Mouse (Mus musculus): ENCODE data around the gene Arhgef10l.

Arhgef10l gene

DNA sequence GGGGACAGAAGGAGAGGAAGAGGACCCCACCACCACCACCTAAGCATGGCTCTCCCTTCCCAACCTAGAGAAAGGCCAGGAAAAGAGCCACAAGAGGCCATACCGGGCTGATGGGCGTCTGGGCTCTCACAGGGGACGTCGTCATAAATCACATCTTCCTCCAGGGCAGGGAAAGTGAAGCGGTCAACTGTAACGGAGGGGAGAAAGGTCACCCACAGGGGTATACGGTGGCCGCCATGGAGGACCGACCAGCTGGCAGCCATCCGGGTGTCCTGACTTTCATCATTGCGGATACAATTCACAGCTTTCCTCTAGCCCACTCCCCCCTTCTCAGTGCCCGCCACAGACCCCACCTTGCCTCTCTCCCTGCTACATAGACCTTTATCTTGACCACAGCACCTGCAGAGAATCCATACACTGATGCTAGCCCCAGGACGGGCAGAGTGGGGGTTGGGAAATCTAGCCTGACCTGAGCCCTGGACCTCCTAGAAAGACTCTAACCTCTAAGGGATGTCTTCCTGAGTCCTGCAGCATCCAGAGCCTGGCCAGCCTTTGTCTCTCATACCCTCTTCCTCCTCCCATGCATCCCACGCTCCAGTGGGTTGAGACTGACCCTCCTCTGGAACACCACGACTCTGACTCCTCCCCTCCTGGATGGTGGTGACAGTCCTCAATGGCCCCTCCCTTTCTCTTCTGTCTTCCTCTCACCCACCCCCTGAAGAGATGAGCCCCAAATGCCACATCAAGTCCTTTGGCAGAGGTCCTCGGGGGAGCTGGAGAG is 72.6 kb downstream of the Arhgef10l start:
- ChIA-PET POLR2A (interaction anchor here in 2 of 4 experiments (0.6 to 1.4 kb wide), 3 partner anchors 47 to 241 kb away, joined by 3 to 4 read pairs (median 3); no protein-coding TSS in a partner anchor), CTCF (interaction anchor here in 3 of 4 experiments (1.0 to 2.3 kb wide), 6 partner anchors 14 to 131 kb away, joined by 3 to 17 read pairs (median 7); no protein-coding TSS in a partner anchor)

DNA sequence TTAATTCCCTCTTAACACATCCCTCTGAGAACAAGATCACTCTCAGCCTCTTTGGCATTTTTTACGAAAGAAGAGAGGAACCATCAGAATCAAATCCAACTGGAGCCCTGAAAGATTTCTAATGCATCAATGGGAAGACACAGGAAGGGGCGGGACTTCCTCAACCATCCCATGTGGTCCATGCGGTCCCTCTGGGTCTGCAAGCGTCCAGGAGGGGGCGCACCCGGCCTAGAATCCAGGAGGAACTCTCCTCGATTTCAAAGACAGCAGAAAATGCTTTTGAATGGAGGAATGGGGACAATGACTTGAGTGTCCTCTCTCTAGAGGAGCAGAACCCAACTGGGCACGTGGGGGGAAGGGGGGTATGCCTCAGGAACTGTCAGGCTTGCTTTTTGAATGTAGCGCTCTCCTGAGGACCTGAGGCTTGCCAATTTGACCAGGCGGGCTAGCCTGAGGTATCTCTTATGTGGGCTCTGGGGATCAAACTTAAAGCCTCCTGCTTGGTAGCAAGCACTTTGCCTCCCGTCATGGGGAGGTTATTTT is 73.5 kb downstream of the Arhgef10l start:
- ChIA-PET CTCF (interaction anchor here (1.3 to 2.3 kb wide), 5 partner anchors 19 to 82 kb away, joined by 4 to 21 read pairs (median 14); no protein-coding TSS in a partner anchor), POLR2A (interaction anchor here in 3 of 4 experiments (1.1 to 1.4 kb wide), 3 partner anchors 48 to 82 kb away, joined by 3 to 5 read pairs (median 3); partner anchors contain the start of gene Arhgef10l (in 1 of the 3))

- CTCF ChIA-PET: interaction anchor here in 3 of 4 experiments (0.6 to 0.9 kb wide), 4 partner anchors 12 to 557 kb away, joined by 3 to 5 read pairs (median 4); no protein-coding TSS in a partner anchor
- POLR2A ChIA-PET: interaction anchor here in 2 of 4 experiments (1.0 to 1.5 kb wide), 3 partner anchors 13 to 31 kb away, joined by 3 to 6 read pairs (median 3); no protein-coding TSS in a partner anchor
These were observed 79.3 kb downstream of the Arhgef10l start for GRCm38 (mm10) chr4:140586478-140586877.

DNA sequence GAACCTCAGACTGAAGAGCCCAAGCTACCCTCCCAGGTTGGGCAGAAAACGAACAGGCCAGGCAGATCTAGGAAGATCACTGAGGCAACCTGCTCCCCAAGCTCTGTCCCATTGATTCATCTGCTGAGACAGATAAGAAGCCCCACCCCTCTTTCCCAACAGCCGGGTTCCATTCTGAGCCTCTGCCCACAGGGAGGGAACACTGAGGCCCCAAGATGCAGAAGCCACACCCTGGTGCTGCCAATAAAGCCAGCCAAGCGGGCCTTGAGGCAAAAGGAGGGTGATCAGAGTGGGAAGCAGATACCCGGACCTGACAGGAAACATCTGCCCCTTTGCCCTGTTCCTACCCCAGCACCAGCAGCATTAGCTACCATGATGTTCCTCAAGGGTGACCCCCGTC is 81.6 kb downstream of the Arhgef10l start:
- ChIA-PET CTCF (interaction anchor here in 2 of 4 experiments (0.6 to 1.4 kb wide), 3 partner anchors 79 to 337 kb away, joined by 3 to 4 read pairs (median 3); no protein-coding TSS in a partner anchor), POLR2A (interaction anchor here in 2 of 4 experiments (0.7 to 1.2 kb wide), 2 partner anchors 26 to 74 kb away, joined by 3 to 4 read pairs; no protein-coding TSS in a partner anchor)

GRCm38 (mm10) chr4:140582390-140583088 is 83.3 kb downstream of the Arhgef10l start:
- CTCF ChIA-PET: interaction anchor here in 3 of 4 experiments (0.5 to 1.0 kb wide), 4 partner anchors 14 to 830 kb away, joined by 3 to 4 read pairs (median 4); no protein-coding TSS in a partner anchor
- POLR2A ChIA-PET: interaction anchor here in 3 of 4 experiments (0.6 to 2.8 kb wide), 5 partner anchors 8 to 349 kb away, joined by 3 to 8 read pairs (median 3); no protein-coding TSS in a partner anchor

GRCm38 (mm10) chr4:140581730-140582389 is 84.0 kb downstream of the Arhgef10l start:
- ChIA-PET POLR2A (interaction anchor here in 3 of 4 experiments (0.6 to 2.8 kb wide), 8 partner anchors 9 to 607 kb away, joined by 3 to 8 read pairs (median 3); no protein-coding TSS in a partner anchor), CTCF (interaction anchor here in 3 of 4 experiments (0.5 to 1.0 kb wide), 5 partner anchors 15 to 830 kb away, joined by 3 to 4 read pairs (median 3); no protein-coding TSS in a partner anchor)

GRCm38 (mm10) chr4:140581341-140581729 is 84.5 kb downstream of the Arhgef10l start:
- CTCF ChIA-PET: interaction anchor here in 1 of 4 experiments (1.0 kb wide), 1 partner anchor 42 kb away, joined by 3 read pairs; no protein-coding TSS in a partner anchor
- POLR2A ChIA-PET: interaction anchor here in 3 of 4 experiments (0.6 to 2.8 kb wide), 7 partner anchors 8 to 607 kb away, joined by 3 to 8 read pairs (median 3); no protein-coding TSS in a partner anchor

DNA sequence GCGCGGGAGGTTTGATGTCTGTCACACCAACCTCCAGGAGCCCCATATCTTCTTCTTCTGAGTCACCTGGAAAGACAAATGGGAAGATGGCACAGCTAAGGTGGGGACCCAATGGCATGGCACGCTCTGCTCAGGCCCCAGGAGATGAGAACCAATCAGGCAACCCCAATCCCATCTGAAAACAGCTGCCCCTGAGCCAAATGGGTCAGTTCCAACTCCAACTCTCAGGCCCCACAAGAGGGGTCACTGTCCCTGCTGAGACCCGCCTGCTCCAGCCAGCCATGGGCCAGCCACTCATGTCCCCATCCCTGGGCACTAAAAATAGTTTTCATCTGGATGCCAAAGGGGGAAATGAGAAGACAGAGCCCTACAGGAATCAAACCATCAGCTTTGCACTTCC is 84.9 kb downstream of the Arhgef10l start:
- CTCF ChIA-PET: interaction anchor here in 1 of 4 experiments (1.0 kb wide), 1 partner anchor 41 kb away, joined by 3 read pairs; no protein-coding TSS in a partner anchor
- POLR2A ChIA-PET: interaction anchor here in 1 of 4 experiments (0.6 to 1.9 kb wide), 3 partner anchors 10 to 395 kb away, joined by 3 to 6 read pairs (median 3); no protein-coding TSS in a partner anchor

- POLR2A ChIA-PET: no interaction called here
- CTCF ChIA-PET: interaction anchor here in 1 of 4 experiments (0.6 to 1.4 kb wide), 2 partner anchors 20 to 58 kb away, joined by 3 read pairs; no protein-coding TSS in a partner anchor
These were observed 86.2 kb downstream of the Arhgef10l start for GRCm38 (mm10) chr4:140579576-140579975.

GRCm38 (mm10) chr4:140579149-140579548 is 86.7 kb downstream of the Arhgef10l start:
- ChIA-PET CTCF (interaction anchor here in 1 of 4 experiments (0.6 to 1.4 kb wide), 2 partner anchors 19 to 57 kb away, joined by 3 read pairs; no protein-coding TSS in a partner anchor), POLR2A (interaction anchor here in 1 of 4 experiments (0.6 kb wide), 1 partner anchor 144 kb away, joined by 3 read pairs; no protein-coding TSS in a partner anchor)

DNA sequence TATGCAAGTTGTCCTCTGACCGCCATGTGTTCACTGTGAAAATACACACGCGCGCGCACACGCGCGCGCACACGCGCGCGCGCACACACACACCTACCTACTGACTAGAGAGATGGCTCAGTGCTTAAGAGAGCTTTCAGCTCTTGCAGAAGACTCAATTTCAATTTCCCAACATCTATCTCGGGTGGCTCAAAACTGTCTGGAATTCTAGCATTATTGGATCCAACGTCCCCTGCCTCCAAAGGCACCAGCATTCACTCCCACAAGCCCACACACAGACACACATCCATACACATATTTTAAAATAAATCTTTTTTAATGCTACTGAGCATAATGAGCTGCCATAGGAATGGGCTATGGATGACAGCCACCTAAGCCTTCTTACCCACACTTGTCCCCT is 89.2 kb downstream of the Arhgef10l start:
- ChIA-PET POLR2A (interaction anchor here in 1 of 4 experiments (1.3 to 1.6 kb wide), 2 partner anchors 9 to 12 kb away, joined by 3 to 6 read pairs; no protein-coding TSS in a partner anchor), CTCF (interaction anchor here in 2 of 4 experiments (0.9 to 1.0 kb wide), 2 partner anchors 15 to 186 kb away, joined by 3 read pairs; no protein-coding TSS in a partner anchor)

DNA sequence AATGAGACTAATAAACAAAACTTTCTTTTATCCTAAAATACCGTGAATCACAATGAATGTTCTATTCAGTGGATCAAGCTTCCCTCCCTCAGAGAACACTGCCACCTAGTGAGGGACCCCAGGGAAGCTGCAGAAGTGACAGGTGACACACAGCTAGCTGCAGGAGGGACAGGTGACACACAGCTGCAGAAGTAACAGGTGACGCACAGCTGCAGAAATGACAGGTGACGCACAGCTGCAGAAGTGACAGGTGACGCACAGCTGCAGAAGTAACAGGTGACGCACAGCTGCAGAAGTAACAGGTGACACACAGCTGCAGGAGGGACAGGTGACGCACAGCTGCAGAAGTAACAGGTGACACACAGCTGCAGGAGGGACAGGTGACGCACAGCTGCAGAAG is 90.9 kb downstream of the Arhgef10l start:
- CTCF ChIA-PET: interaction anchor here (0.5 to 1.5 kb wide), 20 partner anchors 10 to 1502 kb away, joined by 3 to 13 read pairs (median 4); no protein-coding TSS in a partner anchor
- POLR2A ChIA-PET: interaction anchor here in 3 of 4 experiments (0.7 to 1.2 kb wide), 7 partner anchors 14 to 159 kb away, joined by 3 to 6 read pairs (median 4); no protein-coding TSS in a partner anchor

- ChIA-PET POLR2A (interaction anchor here in 3 of 4 experiments (0.7 to 2.3 kb wide), 15 partner anchors 8 to 263 kb away, joined by 3 to 8 read pairs (median 5); no protein-coding TSS in a partner anchor), CTCF (interaction anchor here (0.6 to 1.7 kb wide), 11 partner anchors 8 to 1499 kb away, joined by 3 to 5 read pairs (median 3); no protein-coding TSS in a partner anchor)
These were observed 93.4 kb downstream of the Arhgef10l start for GRCm38 (mm10) chr4:140572376-140572775.

DNA sequence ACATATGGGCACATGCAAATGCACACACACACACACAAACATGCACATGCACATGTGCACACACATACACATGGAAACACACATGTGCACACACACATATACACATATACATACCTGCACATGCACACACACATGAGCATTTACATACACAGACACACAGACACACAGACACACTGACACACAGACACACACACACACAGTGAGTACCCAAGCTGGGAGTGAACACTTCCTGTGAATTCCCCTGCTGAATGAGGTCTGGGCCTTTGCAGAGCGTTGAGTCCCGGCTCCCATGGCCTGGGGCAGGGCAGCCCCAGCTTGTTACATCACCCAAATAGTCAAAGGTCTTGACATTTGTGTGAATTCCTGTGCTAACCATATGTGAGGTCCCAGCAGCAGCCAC is 96.4 kb downstream of the Arhgef10l start:
- CTCF ChIA-PET: interaction anchor here in 1 of 4 experiments (1.2 kb wide), 1 partner anchor 105 kb away, joined by 4 read pairs; no protein-coding TSS in a partner anchor
- POLR2A ChIA-PET: no interaction called here

DNA sequence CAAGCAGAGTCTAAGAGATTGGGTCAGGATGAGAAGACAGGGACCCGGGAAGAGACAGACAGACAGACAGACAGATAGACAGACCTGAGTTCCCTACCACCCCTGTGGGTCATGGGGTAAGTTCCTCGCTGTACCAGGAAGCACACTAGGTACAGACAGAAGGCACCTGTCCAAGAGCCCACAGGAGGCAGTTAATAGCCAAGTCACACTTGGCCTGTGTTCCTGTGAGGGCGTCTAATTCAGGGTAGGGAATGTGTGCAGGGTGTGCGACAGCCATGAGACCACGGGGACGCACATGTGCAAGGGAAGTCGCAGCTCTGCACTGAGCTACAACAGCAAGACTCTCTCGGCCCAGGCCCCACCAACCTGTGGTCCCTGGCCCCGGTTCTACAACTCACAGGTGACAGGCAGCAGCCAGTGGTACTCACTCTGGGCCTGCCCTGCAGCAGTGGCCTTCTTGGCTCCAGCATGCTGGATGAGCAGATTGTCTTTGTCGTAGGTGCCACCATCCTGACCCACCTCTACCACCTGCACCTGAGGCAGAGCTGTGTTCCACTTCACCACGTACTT is 97.8 kb downstream of the Arhgef10l start:
- CTCF ChIA-PET: interaction anchor here in 2 of 4 experiments (0.5 to 1.2 kb wide), 2 partner anchors 13 to 522 kb away, joined by 3 read pairs; no protein-coding TSS in a partner anchor

GRCm38 (mm10) chr4:140566785-140567184 is 99.0 kb downstream of the Arhgef10l start:
- POLR2A ChIA-PET: interaction anchor here in 3 of 4 experiments (0.5 to 1.0 kb wide), 3 partner anchors 12 to 1293 kb away, joined by 3 to 5 read pairs (median 3); no protein-coding TSS in a partner anchor
- CTCF ChIA-PET: interaction anchor here in 1 of 4 experiments (0.5 kb wide), 1 partner anchor 74 kb away, joined by 4 read pairs; no protein-coding TSS in a partner anchor

More for the DNA sequence above, 97.8 kb downstream of the Arhgef10l start:
- POLR2A ChIA-PET: interaction anchor here in 2 of 4 experiments (0.8 to 1.0 kb wide), 2 partner anchors 13 to 90 kb away, joined by 3 to 5 read pairs; no protein-coding TSS in a partner anchor
